Mouse (Mus musculus) CD4-positive, CD25-positive, alpha-beta regulatory T cell, adult 9 weeks (primary cell): ENCODE results near the gene Gm7682. TPM values are rescaled to one million over a fixed set of nuclear protein-coding genes. Genes with fewer than 3 reads are reported as not detected.

Experiments used
- polyA plus RNA-seq: library from polyadenylated mRNA; unstranded; fragments of 100-300 nt; shearing (Covaris generic); gene quantifications from one replicate; pipeline ENCODE4 v1.2.1, GENCODE M21; 2017

The Gm7682 gene
- polyA plus RNA-seq: not detected

GRCm38 (mm10) chr5:94445484-94445883, at the start of gene Gm7682:
TSS of gene Gm7682 (plus strand) at chr5:94445784.

Other genes starting within 250 kb of the Gm7682 start
- gene Gm3106, start 227.8 kb upstream of the Gm7682 start, polyA plus RNA-seq: not detected
- not detected for gene A430089I19Rik, start 139.0 kb upstream of the Gm7682 start, polyA plus RNA-seq
- gene Gm6502, start 131.3 kb upstream of the Gm7682 start, polyA plus RNA-seq: not detected
- gene AA792892, start 106.0 kb upstream of the Gm7682 start, polyA plus RNA-seq: not detected
- gene Gm3139, start 80.5 kb downstream of the Gm7682 start, polyA plus RNA-seq: not detected
- gene Gm3147, start 170.6 kb downstream of the Gm7682 start, polyA plus RNA-seq: not detected
- gene Gm6509, start 178.2 kb downstream of the Gm7682 start, polyA plus RNA-seq: not detected
- gene Gm6205, start 202.6 kb downstream of the Gm7682 start, polyA plus RNA-seq: not detected